In genomic region chr19:20836055-20836845, GRCm38 (mm10) we compare ENCODE assay signal across 11 mouse cellular contexts.
DNase-seq lines count a peak whose midpoint lies in the region; ATAC-seq and TF ChIP-seq lines count a peak whose summit lies in the region.
"Had no signal": no experiment of that assay in that cellular context is flagged by ENCODE, and none has a peak within 500 bp of the region (broad histone marks: within the 10 kb centered on the region; RNA-seq: fewer than 3 reads in every experiment).

No protein-coding gene starts in this region.

- H3K9me3 ChIP-seq in lung, embryonic 16.5 days (ENCODE audit: control insufficient read depth, low read length): no peaks in the 10 kb centered on the region

- intact Hi-C loops in gastrocnemius, postnatal 36 days (cut with DNase I): no loop called here
- intact Hi-C loops in heart, postnatal 10 days (cut with DNase I): no loop called here

- no peak overlapping the region for H3K4me2 ChIP-seq in lung, embryonic 16.5 days (ENCODE audit: low read depth, low read length)

- no peak for TF ChIP-seq POLR2A in lung, adult 2 months (IDR thresholded peaks at IDR 0.05; ENCODE audit: borderline replicate concordance, extremely low read depth, low read depth, low read length)

- 60% methylated on average over 9 of the region's 9 CpGs for WGBS in lung, embryonic 16.5 days
- WGBS in lung, adult 2 months: 58% methylated on average over 9 of the region's 9 CpGs

- no peak for TF ChIP-seq CTCF in lung, adult 2 months (IDR thresholded peaks at IDR 0.05; ENCODE audit: insufficient read depth, low read length)

- no peaks in the 10 kb centered on the region for H3K36me3 ChIP-seq in lung, embryonic 16.5 days (ENCODE audit: control insufficient read depth, insufficient read depth, low read length)

- peak overlapping the region; percentile 46; the same call in 1 of the 2 replicates for H3K27ac ChIP-seq in lung, embryonic 16.5 days (ENCODE audit: low read length)
- H3K27ac ChIP-seq: liver, embryonic 14.5 days had no signal

- H3K4me1 ChIP-seq in lung, embryonic 16.5 days (replicated peaks; ENCODE audit: control insufficient read depth, insufficient read depth, low read length): no peaks in the 10 kb centered on the region
- H3K4me1 ChIP-seq in lung, adult 2 months (ENCODE audit: control insufficient read depth, insufficient read depth, low read length): no peaks in the 10 kb centered on the region

- no peaks in the 10 kb centered on the region for H3K27me3 ChIP-seq in lung, embryonic 16.5 days (ENCODE audit: control insufficient read depth, insufficient read depth, low read depth, low read length)

- H3K9ac ChIP-seq in lung, embryonic 16.5 days (ENCODE audit: low read length): no peak overlapping the region
- H3K9ac ChIP-seq: liver, embryonic 14.5 days had no signal

- no peak overlapping the region for H3K4me3 ChIP-seq in lung, embryonic 16.5 days (ENCODE audit: low read length)
- H3K4me3 ChIP-seq in lung, adult 2 months (replicated peaks; ENCODE audit: extremely low read depth, low read depth, low read length): no peak overlapping the region

- peak; percentile 26 for DNase-seq in gastrocnemius, adult 18-20 months (ENCODE audit: low spot score)
- DNase-seq in gastrocnemius, postnatal 36 days: no peak
- no peak for DNase-seq in lung, adult 2 months
- DNase-seq in heart, postnatal 10 days: peak; percentile 49 to 54
- DNase-seq in left cerebral cortex, adult 11 months (ENCODE audit: low spot score): no peak
- DNase-seq in thymus, postnatal 4 days: no peak
- no peak for DNase-seq in spleen, adult 12 weeks (ENCODE audit: low spot score)
- DNase-seq: right cerebral cortex, postnatal 25 days had no signal

- peak; percentile 96 for ATAC-seq in lung, embryonic 16.5 days (ENCODE audit: low read depth)
- ATAC-seq: CD4-positive, CD25-positive, alpha-beta regulatory T cell, adult 4 months had no signal

Comparison
In these comparisons a context has a peak if more than half of its experiments do, and no peak if none do; other contexts are left out.
1. DNase-seq: peak in gastrocnemius, adult 18-20 months (single experiment) and heart, postnatal 10 days (2 of 2); none in gastrocnemius, postnatal 36 days (0 of 2), lung, adult 2 months (single experiment), left cerebral cortex, adult 11 months (single experiment), thymus, postnatal 4 days (single experiment) and spleen, adult 12 weeks (single experiment).